Mouse (Mus musculus) layer of hippocampus, adult 18-20 months (tissue): Measurements from ENCODE around the gene Tns3. TPM values are rescaled to one million over a fixed set of nuclear protein-coding genes. Genes with fewer than 3 reads are reported as not detected.

ENCODE experiments used
- DNase-seq, 2 experiments: peaks; one replicate each; pipeline ENCODE4 v3.0.0; 2022; ENCODE audit warnings: low spot score in 2 of 2
- long read RNA-seq: library from polyadenylated mRNA; stranded (forward); transcript quantifications from one replicate; pipeline ENCODE4 v2.0.0, GENCODE M21; 2021
- total RNA-seq, 2 experiments: library from RNA; stranded (reverse); gene quantifications; 2 replicates each; pipeline ENCODE4 v1.2.3; 2021

Tns3 gene
- 10 to 100 TPM; 53.9 to 56.4 TPM for total RNA-seq
- long read RNA-seq, partial matches to known transcripts, result 3 of 24 reads
- long read RNA-seq, other reads (novel, unspliced or antisense), result 21 of 24 reads

DNA sequence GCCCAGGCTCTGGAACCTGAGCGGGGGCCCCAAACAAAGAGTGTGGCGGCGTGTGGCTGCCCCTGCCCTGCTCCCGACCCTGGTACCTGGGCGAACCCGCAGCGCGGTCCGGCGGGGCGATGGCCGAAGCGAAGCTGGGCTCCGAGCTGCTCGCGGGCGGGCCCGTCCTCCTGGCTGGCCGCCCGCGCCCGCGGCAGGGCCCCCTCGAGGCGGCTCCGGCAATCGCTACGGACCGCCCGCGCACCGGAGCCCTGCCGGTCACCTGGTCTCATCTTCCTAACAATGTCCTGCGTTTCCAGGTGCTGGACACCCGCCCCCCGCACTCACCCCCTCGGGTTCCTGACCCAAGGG lies at the start of gene Tns3:
Tns3 (minus strand) TSS at position 143 of the 351 bp plus-strand sequence.
- no peak for DNase-seq

DNA sequence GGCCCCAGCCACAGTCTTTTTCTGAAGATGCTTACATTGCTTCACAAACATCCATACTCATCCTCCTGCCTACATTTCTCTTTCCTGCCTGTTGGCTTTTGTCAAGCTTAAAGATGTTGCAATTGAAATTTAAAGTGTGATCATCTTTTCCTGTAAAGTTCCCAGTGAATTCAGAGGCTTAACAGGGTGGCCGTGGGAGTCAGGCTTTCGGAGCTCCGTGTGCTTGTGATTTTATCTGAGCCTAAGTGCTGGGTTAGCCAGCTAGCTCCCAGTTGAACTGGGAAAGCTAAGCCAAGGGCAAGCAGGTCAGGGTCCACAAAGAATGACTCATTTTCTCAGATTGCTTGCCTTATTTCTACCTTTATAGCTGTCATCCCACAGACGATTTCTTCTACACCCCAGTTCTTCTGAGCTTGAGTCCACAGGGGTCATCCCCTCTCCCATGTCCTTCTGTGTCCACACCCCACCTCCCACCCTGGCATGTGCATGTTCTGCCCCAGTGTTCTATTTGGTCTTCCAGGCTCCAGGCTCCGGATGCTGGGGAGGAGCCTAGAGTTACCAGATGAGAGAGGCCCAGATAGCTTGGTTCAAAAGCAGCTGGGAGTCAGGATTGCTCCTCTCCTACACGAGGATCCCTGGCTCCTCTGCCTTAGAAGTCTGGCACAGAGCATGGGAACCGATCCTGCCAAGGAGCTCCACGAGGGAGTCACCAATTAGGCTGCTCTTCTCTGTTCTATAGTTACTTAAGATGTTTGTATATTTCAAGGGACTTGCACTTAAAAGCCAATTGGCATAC lies 42.1 kb upstream of the Tns3 start:
- no peak for DNase-seq

DNA sequence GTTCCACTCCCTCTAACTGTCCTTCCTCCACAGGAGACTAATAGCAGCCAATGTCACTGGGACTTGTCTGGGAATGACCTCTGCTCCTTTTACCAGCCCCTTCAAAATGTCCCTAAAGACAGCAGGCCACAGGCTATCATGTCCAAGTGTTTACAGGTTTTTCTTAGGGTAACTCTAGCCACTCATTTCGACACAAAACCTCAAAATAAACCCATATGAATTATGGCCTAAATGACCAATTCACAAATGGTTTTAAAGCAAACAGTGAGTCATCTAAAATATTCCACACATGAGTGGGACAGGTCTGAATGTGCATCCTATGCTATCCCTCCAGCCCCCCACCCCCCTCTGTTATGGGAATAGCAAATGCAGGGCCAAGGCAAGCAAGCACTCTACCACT lies 40.8 kb upstream of the Tns3 start:
- DNase-seq, result no peak

DNA sequence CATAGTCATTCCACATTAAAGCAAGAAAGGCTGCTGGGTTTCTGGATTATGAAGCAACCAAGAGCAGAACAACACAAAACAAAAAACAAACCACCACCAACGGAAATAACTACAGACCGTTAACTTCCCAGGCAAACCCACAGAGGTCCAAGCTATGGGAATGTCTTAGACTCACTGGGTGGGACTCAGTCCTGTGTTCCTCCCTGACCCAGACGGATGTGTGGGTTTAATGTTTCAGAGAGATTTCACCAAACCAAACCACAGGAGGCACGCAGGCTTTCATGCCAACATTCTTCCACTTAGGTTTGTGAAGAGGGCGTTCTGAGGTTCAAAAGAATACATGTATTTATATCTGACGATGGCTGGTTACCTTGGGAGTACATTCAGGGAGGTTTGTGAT lies 39.5 kb upstream of the Tns3 start:
- no peak for DNase-seq

DNA sequence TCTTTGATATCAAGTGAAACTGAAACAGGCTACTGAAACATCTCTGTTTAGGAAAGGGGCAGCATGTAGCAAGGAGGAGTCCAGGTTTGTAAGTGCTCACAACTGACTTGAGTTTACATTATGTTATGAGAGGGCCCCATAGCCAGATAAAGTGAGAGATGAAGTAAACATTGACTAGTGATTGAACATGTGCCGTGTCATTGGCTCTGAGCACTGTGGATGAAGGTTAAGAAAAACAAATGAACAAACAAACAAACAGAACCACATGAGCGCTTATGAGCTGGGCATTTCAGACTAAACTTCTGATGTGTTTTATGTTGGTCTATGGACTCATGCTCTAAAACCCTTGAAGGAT lies 38.2 kb upstream of the Tns3 start:
- no peak for DNase-seq

DNA sequence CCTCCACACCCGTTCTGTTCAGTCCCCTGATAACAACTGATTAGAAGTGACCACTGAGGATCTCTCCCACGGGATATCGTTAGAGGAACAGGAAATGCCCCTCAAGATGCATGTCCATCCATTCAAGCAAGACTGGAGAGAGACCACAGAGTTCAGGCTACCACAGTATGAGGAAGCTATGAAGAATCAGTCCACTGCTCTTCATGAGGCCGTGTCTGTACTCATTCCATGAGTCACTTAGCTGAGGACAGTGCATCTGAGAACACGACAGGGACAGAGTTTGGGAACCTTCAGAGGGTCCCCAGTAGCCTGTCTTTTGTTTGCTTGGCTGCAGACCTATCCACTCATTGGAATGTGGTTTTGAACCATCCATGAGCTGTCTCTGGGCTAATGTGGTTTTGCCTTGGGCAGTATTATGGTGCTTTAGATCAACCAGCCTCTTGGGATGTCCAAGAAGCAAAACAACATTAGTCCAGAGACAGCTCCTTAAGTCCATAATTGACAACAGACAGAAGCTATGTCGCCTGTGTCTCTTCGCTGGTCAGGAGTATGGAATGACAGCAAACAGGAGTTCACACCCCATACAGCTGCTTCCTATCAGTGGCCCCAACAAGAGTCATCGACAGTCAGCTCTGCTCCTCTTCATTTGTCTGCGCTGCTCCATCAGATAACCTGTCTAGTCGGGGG lies 37.7 kb upstream of the Tns3 start:
- DNase-seq, result no peak

DNA sequence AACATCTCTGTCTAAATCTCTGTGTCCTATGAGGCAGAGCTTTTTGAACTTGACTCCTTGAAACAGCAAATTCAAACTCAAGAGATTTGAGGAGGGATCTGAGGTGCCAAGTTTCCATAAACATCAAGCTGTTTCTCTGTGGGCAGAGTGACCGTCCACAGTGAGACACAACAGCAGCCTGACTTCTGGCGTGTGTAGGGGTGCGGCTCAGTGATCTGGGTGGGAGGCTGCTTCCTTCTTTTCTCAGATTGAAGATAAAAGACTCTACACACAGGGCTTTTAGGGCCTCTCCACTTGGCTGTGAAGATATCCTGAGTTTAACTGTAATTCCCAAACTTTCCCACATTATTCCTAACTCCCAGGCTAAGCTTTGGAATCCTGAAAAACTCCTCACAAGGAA lies 37.1 kb upstream of the Tns3 start:
- DNase-seq, result no peak

DNA sequence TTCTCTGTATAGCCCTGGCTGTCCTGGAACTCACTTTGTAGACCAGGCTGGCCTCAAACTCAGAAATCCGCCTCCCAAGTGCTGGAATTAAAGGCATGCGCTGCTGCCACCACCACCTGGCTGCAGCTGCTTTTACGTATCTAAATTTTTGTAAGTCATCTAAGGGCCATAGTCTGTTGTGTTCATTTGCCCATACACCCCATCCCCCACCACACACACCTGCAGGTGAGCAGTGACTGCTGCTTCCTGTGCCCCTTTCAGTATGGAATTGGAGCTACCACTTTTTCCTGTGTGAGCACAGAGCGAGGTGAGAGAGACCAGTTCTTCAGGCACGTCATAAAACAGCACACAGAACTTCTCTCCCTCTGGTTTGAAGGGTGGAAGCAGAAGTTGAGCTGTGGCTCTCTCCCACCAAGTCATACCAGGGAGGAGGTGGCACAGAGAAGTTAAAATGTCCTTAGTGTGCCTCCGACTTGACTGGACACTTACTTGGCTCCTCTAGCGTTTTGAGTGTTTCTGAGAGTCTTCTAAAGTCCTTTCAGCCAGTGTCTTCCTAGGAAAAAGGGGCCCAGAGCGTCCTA lies 36.4 kb upstream of the Tns3 start:
- no peak for DNase-seq

DNA sequence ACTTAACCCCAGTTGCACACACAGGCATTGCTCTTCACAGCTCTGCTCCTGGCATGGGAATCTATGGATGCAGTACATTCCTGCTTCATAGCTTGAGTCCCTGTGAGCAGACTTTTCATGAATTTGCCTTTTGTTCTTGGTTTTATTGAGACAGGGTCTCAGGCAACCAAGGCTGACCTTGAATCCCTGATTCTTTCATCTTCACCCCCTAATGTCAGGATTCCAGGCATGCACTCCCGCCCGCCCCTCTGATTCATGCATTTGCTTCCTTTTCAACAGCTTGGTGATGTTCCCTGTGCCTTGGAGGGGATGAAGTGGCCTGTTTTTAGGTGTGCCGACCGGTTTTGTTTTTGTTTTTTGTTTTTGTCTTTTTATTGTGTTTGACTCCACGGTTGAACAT lies 35.4 kb upstream of the Tns3 start:
- DNase-seq, result no peak

DNA sequence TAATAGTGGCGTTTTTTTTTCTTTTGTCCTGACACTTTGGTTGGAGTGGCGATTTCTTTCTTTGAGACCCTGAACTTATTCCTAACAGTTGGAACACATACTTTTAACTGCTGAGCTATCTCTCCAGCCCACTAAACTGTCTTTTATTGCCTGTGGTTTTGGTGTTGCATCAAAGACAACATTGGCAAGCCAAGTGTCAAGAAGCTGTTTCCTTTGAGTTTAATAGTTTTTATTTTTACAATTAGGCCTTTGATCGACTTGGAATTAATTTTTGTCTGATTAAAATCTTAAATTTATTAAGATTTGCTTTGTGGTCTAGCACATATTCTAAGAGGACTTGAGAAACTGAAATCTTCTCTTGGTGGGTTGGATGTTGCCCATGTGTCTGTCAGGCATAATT lies 33.3 kb upstream of the Tns3 start:
- no peak for DNase-seq

DNA sequence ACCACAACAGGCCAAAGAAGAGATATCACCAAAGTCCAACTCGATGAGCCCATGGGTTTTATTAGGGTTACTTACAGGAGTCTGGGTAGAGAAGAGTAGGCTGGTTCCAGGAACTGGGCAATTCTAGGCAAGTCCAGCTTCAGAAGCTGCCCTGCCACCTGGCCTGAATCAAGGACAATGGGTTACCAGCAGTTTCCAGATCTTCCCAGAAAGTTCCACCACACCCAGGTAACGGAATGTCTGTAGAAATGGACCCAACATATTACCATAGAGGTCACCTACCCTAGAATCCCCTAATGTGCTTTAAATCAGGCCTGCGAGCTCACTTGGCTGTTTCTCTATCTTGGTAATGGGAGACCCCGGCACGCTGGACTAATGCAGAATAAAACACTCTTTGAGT lies 29.8 kb upstream of the Tns3 start:
- DNase-seq, result no peak

DNA sequence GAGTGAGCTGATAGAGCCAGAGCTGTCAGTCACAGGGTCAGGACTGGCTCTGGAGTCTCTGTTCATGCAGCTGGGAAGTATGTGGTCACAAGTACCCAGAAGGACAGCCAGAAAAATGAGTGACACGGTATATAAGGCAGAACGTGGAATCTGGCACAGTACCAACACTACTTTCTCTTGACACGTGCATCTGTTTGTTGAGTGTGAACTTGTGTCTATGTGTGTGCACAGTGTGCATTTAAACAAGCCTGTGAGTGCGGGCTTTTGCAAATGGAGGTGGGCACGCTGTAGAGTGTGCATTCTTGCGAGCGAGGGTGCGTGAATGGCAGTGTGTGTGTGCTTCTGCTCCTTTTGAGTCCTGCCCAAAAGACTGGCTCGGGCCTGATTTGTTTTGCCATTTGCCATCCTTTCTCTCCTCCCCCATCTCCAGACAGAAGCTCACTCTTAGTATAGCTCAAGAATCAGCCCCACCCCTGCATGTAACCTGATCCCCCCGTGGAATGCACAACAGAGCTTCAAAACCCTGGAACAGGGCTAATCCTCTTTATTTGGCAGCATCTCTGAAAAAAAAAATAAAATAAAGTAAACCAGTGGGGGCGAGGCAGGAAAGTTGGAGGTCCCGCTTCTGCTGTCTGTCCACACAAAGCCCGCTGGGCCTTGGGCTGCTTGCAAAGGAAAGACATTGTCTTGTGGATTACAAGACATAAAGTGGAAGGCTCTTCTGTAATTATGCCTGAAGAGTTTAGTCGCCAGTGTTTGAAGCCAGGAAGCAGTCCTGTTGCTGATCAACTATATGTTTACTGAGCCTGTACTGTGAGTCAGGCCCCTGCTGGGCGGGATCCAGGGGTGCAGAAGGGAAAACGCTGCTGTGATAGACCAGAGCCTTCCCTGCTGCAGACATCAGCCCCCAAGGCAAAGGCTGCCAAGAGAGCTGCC lies 28.5 kb upstream of the Tns3 start:
- no peak for DNase-seq

DNA sequence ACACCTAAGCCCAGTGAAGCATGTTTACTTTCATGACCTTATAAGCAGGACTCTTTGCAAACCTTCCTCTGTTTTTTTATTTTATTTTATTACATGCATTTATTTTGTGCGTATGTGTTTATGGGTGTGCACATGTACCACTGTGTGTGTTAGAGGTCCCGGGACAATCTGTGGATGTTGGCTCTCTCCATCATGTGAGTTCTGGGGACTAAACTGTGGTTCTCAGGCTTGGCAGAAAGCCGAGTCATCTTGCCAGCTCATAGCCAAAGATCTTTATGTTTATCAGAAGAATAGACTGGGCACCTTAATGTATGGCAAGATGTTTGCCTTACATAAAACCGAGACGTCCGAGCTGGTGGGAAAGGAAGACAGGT lies 27.8 kb upstream of the Tns3 start:
- DNase-seq, result no peak

DNA sequence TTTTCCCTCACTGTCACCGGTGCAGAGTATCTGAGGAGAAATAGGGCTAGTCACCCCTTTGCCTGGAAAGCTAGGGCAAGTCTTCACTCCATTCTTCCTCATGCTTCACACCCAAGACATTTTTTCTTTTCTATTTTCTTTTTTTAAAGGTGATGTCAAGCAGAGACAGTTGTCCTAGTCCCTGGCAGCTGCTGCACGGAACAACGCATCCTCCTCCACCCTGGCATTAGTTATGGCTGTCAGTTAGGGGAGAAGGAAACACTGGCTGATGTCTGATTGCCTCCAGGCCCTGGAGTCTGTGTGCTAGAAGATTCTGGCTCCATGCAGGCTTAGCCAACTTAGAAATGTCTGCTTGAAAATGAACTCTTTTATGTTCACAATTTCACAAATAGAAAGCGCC lies 27.3 kb upstream of the Tns3 start:
- DNase-seq, result no peak

DNA sequence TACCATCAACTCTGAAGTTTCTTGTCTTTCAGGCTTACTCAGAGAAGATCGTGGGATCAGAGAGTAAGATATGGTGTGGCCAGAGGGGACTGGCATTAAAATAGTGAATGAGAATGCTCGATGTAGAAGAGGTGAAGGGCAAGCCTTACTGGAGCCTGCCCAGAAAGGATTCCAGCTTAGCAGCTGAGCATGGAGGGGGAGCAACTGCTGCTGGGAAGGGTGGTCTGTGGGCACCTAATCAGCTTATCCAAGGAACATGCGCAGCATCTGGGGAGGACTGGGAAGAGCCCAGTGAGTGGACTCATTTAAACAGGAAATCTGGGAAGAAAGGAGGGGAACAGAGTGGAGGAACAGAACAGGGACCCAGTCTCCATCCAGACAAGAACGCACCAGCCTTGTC lies 26.3 kb upstream of the Tns3 start:
- no peak for DNase-seq

DNA sequence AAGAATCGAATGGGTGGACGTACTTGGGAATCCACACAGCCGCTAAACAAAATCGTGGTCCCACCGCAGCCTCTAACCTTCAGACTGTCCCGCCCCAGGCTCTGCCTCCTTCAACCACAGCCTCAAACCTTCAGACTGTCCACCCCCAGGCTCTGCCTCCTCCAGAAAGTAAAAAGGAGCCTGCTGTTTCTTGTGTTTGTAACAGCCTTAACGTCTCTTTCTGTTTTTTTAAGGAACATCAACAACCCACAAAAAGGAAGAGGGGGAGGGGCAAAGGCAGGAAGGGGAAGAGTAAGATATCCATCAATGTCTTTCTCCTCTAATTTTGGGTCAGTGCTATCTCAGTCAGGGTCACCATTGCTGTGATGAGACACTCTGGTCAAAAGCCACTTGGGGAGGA lies 25.2 kb upstream of the Tns3 start:
- DNase-seq, result no peak

DNA sequence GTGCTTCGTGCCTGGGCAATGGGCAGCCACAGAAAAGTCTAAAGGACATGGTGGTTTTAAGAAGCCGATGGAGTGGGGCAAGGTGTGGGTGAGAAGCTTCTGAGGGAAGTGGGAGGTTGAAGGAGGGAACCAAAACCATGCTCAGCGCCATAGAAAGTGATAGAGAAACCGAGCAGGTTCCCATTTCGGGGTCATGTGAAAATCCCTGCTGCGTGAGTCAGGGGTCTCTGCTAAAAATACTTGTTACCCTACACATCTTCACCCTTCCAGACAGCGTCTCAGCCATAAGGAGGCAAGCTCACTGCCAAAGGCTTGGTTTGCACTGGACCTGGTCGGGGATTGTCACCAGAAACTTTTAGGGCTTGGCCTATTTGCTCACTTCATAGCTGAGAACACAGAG lies 24.6 kb upstream of the Tns3 start:
- DNase-seq, result no peak

DNA sequence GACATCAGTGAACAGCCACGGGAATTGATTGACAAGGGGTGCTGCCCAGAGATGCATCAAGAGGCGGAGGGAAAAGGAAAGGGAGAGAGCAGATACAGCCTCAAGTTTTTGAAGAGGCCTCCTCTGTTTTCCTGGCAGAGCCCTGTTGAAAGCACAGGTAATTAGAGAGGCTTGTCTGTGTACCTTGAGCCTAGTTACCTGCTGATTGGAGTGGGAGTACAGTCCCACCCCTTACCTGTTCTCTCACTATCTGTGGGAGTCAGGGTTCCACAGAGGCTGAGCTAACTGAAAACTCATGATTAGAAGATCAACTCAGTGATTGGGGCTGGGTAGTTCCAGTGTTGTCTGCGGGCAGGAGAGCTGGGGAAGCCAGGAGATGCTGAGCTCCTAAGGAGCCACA lies 22.2 kb upstream of the Tns3 start:
- no peak for DNase-seq

DNA sequence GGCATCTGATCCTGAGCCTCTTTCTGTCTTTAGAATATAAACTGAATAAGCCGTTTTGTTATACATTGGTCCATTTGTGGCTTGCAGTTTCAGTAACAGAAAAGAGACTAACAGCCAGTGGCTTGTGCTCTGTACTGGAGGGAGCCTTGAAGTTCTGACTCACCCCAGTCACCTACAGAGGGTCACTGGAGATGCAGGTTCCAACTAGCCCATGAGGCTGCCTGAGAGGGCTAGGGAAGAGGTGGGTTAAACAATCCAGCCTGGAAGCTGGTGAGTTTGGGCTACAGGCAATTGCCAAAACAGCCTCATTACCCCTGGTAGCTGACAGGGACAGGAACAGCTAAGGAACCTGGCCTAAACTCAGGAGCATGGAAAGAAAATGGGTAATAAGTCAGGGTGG lies 21.7 kb upstream of the Tns3 start:
- no peak for DNase-seq

DNA sequence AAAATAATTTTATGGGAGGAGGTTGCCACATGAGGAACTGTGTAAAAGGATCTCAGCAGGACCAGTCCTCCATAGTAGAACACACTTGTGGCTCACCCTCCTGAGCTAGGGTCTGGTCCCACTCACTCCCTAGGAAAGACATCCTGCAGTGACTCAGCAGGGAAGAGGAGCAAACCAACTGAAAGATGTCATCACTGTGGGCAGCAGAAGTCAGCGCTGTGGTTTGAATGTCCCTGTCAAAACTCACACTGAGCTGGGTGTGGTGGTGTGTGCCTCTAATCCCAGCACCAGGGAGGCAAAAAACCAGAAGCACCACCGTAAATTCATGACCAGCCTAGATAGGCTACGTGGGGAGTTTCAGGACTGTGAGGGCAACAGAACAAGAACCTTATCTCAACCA lies 20.9 kb upstream of the Tns3 start:
- no peak for DNase-seq

DNA sequence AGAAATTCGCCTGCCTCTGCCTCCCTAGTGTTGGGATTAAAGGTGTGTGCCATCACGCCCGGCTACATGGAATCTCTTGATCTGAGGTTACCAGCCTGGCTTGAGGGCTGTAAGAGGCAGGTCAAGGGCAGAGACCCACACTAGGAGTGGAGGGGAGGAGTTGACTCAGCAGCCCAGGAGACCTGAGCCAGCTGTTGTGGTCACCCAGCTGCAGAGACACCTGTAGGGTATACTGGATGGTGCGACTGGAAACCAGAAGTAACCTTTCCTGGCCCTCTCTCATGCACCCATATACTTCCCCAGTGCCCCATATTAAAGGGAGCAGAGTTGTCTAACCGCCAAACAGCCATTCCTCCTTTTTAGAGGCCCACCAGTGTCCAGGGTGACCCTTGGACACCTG lies 19.9 kb upstream of the Tns3 start:
- no peak for DNase-seq

DNA sequence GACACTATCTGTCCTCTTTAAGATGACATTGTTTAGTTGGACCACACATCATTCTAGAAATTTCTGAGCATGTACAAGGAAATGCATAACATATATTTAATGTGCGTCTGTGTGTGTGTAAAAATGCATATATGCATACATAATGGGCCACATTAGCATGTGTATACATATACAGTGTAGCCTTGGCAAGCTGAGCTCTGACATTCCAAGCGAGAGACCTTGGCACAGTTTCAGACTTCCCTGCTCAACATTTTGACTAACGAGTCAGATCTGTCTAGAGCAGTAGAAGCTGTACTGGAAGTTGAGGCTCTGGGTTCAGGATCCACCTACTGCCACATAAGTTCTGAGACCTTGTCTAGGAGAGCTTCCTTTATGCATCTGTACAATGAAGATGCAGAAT lies 17.0 kb upstream of the Tns3 start:
- no peak for DNase-seq
